Mouse (Mus musculus) inflammation-experienced regulatory T-cells, adult 6 months (primary cell): ENCODE results near the gene Ptprm. TPM values are rescaled to one million over a fixed set of nuclear protein-coding genes. Genes with fewer than 3 reads are reported as not detected.

Source experiments
- ATAC-seq: one replicate; pipeline ENCODE4 v1.8.0; 2017
- polyA plus RNA-seq, 3 experiments: library from polyadenylated mRNA; unstranded; fragments of 100-300 nt; shearing (Covaris generic); gene quantifications; one replicate each; pipeline ENCODE4 v1.2.1; 2017

The Ptprm gene
- polyA plus RNA-seq, 3 experiments from 2014 or later = not detected

DNA sequence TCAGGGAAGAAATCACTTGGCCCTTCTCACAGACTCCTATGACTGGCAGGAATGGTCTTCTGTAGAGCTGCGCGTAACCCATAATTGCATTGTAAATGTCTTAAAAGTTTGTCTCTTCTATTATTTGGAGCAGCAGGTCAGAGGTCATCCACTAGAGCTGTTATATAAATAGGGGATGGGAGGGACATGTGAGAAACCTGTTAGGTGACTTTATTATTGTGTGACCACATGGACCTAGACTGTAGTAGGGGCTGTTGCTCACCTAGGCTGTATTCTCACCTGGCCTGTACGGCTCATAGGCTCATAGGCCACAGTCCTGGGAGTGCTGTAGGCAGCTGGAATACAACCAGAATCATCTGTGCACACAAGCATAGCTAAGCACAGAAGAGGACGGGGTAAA, 645.5 kb downstream of the Ptprm start:
- no peak for ATAC-seq

DNA sequence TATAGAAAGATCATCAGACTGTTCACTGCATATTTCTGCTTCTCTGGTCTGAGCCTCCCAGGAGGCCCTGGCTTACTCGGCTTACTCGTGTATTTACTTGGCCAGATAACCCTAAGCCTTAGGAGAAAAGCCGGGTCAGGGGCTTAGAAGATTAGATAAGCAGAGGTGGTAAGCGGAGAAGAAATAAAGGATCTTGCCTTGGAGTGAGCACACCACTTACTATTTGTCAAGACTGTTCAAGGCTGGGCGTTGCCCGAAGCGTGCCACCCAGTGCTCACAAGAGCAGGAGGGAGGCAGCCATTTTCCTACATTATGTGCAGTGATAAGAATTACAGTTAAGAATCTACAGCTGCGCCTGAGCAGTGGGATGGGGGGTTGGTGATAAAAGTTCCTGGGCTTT, 646.6 kb downstream of the Ptprm start:
- no peak for ATAC-seq

DNA sequence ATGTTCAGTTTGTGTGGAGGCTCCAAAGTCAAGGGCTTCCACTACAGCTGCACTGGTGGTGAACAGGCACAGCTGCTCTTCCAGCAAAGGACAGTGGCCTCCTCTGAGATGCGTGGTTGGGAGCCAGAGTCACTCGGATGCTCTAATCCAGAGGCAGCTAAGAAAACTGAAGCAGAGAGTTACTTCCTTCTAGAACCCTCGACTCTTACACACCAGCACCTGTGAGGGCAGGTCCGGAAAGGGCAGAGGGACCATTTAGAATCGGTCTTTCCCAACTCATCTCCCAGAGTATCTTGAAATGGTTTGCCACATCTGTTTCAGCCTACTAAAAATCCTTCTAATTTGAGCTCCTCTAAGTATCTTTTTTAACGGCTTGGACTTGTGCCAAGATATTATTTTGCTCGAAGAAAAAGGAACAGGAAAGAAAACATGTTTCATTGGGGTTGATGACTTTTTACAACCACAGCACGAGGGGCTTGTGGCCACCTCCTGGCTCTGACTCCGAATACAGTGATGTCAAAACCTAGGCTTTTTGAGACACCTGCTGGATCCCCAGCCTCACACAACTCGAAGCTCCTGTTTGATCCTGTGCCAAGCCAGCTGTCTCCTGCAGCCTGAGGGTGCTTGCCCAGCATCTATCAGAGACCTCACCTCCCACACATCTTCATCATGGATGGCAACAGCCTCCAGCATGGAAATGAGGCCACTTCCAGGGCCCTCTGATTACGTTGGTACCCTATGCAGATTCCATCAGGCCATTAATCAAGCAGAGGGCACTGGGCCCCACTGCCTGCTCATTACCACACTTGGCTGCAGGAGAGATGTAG, 652.7 kb downstream of the Ptprm start:
- no peak for ATAC-seq

DNA sequence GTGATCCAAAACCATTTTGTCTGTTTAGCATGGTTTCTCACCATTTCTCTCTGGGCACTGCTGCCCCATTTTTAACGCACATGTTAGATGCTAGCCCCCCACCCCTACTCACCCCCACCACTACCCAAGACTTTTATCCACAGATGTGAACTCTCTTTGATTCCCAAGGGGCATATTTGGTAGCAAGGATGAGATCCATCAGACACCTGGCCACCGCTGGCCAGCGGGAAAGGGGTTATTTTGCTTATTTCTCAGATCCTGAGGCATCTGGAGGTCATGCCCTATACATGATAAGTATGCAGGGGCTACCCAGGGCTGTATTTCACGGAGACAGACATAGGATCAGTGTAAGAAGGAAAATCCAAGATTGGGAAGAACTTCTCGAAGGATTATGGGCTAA, 654.4 kb downstream of the Ptprm start:
- ATAC-seq = no peak

DNA sequence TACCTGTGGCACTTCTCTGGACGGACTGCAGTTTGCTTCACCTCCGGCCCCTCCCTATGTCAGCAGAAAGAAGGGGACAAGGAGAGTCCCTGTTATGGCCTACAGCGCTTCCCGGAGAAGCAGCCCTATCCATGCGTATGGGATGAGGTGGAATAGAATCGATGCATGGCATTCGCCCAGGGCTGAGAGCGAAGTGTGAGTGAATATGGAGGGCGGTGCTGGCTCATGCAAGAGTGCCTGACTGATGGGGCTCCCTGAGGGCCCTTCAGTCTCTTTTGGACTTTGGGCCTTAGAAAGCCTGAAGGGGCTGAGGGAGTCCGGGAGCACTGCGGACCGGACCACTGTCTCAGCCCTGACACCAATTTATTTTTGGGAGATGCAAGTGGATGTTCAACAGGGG, 656.6 kb downstream of the Ptprm start:
- ATAC-seq = no peak

DNA sequence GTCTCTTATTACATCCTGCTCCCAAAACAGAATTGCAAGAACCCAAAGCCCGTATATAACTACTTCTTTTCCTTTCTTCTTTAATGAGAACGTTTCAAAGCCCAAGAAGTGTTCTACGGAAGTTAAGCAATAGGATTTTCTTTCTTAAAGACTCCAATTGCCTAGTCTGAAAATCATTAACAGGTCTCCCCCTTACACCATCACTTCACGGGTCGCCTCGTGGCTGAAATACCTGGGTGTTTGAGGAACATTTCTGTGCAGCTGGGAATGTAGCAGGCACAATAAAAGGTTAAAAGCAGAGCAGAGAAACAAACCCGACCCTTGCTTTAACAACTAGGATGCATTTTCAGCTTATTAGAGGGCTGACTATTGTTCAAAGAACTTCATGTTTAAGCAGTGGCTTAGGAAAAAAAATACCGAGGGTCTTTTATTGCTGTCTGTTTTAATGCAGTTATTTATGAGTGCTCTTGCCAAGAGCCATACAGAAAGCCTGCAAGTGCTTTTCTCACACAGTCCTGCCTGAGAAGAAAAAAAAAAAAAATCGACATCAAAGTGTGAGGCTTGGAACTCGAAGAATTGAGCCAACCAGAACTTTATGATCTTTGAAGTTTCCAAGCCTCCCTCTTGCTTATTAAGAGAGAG, 657.6 kb downstream of the Ptprm start:
- ATAC-seq = no peak

DNA sequence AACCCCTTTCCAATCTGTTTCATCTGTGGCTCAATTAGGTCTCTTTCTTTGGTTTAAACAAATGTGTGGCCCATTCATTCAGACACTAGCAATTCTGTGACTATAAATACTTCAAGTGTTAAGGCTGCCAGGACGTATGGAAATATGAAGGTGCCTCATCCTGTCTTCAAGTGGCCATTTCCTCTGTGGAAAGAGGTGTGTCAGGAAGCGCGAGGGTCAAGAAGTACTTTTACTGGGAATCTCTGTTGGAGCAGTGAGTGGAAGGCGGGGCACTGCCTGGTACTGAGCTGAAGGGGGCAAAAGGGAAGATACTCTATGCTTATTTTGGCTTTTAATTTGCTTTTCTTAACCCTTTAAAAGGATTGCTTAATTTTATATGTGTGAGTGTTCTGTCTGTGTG, 659.9 kb downstream of the Ptprm start:
- no peak for ATAC-seq

DNA sequence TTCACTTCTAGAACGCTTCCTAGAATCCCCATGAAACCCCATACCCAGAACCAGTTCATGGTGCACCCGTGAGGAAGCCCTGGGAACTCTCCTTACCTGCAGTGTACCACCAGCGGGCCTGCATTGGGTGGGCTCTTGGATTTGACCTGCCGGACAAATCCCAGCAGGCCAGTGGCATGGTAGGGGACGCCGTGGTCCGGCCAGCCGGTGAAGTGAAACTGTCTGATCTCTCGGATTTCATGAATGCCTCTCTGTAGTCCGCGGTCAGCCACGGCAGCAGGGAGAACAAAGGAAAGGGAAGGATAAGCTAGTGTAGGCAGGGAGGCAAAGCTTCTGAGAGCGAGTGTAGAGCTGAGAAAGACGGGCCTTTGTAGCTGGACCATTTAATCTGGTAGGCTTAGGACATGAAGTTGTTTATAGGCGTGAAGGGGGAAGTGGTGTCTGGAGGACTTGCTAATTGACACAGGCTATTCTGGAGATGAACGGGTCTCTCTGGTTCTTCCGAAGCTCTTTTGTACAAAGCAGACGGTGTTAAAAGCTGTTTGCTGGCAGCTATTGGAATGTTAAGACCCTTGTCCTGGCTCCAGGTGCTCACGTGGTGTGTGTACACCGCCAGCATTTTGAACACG, 660.5 kb downstream of the Ptprm start:
- ATAC-seq = no peak

DNA sequence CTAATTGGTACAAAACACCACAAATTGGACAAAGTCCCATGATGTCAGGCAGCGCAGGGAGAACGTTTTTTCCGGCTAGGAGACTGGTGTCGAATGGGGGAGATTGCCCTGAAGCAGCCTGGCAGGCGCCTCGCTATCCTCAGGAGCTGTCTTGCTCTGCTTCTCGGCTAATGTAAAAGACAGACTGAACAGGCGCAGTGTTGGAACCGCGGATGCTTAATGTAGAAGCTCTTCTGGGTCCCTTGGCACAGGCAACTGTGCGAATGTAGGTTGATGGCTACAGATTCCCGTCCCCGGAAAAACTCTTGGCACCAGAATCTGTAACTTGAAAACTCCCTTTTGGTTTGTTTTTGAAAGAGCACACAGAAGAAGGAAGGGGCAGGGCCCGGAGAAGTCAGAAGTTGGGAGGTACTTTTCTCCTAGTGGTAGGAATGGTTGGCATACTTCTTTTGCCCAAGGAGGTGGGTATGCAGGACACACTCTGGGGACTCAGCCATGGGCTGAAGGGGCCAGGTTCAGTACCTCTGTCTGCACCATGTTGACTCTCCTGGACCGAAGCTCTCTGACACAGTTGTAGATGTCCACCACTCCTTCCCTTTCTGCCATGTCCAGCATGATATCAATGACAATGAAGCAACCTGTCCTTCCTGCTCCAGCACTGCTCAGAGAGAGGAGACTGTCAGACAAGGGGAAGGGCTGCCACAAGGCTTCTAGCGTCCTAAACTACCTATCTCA, 661.1 kb downstream of the Ptprm start:
- no peak for ATAC-seq

DNA sequence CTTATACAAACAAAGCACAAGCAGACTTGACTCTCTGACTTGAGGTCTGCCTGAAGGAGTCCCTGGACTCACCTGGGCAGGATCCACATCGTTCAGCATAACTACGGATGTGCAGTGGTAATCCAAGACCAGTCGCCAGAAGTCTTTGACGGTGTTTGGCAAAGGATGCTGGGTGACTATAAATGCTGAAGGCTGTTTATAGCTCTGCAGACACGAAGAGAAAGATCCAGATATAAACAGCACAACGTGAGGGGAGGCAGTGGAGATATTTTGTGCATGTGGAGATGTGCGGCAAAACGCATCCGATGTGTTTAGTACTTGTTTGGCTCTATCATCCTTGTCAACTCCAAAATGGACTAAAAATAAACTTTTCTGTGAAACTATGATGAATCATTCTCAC, 666.1 kb downstream of the Ptprm start:
- no peak for ATAC-seq

DNA sequence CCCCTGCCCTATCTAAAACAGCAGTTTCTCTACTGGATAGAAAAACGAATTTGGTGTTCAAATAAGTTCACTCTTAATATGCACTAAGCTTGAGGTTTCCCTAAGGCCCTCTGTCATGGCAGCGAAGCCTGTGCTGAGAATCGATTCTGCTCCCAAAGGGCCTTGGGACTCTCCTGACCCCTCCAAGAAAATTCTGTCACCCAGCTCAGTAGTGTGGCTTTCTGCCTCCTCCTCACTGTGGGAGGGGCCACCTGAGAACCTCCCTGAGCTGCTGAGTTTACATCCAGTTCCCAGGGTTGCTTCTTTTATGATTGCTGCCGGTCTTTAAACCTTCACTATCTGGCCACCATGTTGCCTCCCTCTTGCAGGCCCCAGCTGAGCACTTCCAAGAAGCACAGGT, 666.7 kb downstream of the Ptprm start:
- ATAC-seq = no peak

DNA sequence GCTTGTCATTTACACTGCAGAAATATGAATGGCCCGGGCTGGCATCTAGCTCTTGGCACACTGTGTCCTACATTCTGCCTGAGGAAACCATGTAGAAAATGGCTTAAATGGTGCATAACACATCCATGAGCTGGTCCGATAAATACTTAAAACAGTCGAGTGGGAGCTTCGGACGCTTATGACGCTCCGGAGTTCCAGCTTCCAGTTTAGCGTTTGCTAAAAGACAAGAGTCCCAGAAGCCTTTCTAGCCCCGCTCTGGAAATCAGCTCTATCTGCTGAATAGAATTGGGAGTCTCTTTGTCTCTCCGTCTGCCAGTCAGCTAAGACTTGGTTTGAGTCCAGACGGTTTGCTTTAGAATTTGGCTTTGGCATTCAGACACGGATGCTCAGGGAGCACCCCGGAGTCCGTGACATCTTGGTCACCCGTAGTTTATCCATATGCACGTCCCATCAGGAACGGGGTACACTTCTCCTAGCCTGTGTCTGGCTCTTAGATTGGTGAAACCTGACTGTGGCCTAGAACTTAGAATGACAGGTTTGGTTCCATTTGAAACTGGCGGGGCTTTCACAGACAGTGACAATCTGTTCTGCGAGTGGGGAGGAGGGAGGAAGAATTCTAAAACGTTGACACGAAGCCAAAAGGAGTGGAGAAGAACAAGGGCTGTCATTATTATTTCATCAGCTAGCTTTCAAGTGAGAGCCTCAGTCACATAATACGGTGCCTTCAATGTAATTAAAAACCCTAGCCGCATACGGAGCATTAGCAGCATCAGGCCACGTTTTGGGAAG, 667.4 kb downstream of the Ptprm start:
- ATAC-seq = no peak

DNA sequence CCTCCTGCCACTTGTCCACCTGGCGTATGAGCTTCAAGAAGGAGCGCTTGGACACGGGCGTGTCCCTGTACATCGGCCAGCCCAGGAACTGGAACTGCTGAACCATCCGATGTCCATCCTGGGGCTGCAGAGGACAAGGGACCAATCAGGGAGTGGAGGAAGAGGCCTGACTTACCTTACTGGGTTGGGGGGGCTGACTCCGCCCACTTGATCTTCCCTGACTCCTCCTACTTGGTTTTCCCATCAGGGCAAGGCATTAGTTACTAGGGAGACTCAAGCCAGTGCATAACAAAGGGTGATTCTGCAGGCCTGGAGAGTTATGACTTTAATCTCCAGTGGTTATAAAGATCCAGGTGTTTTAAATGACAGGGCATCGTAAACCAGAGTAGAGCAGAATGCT, 670.8 kb downstream of the Ptprm start:
- no peak for ATAC-seq

DNA sequence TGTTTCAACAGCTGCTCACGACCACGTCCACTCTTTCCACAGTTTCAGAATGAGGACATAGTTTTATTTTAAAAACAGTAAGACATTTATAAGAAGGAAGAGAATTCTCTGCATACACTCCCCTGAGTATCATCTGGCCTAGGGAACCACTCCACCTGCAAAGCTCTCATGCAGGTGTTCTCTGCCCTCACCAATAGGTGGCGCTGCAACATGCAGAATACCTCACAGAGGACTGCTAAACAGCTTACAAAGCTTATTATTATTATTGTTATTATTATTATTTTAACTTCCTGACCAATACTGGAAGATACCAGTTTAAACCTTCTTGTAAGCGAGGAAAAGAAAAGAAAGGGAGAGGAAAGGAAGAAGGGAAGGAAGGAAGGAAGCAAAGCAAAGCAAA, 673.6 kb downstream of the Ptprm start:
- ATAC-seq = no peak

DNA sequence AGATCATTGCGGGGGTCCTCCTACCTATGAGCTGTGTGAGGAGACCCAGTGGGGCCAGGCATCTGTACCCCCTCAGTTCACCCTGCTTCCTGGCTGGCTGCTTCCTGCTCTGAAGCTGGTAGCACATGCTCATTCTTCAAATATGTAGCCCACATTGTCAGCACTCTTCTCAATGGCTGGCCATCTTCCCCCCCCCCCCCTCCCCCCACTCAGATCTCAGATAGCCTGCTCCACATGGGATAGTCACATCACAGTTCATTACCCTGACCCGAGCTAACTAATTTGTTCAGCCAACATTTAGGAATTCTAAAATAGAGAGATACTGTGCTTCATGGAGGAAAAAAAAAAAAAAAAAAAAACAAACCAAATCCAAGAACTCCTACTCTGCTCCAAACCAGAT, 679.6 kb downstream of the Ptprm start:
- no peak for ATAC-seq

DNA sequence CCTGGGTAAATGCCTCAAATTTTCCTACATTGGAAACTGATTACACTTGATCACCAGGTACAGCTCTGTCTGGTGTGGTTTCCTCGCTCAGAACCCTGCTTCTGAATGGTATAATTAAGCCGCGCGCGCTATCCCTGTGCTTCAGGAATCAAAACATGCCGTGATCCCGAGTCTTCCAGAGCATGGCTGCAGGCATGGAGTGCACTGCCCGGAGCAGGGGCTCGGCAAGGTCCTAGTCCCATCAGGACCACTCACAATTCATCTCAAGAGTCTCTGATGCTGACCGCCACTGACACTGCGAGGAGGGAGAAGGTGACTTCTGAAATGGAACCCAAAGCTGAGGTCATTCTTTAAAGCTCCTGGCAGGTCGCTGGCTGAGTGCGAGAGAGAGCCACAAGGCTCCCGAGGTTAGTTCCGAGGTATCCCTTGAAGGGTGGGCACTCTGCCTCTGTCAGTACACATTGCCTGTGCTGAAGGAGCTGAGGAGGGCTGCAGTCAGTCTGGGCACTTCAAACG, 682.5 kb downstream of the Ptprm start:
- no peak for ATAC-seq

DNA sequence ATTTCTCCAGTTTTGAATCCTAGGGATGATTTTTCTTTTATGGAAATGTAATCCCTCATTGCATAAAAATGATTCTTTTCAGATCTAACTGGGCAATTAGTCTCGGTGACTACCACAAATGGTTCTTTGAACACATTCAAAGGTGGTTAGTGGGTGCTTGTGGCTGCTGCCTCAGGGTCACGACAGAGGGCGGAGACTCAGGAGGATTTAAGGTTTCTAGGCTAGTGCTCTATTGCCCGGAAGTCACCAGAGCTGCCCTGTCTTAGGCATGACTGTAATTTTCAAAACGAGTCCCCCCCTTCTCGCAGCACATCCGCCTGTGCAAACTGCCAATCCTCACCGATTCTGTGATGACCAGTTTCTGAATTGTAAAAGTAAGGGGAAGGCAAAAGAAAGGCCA, 683.0 kb downstream of the Ptprm start:
- no peak for ATAC-seq

DNA sequence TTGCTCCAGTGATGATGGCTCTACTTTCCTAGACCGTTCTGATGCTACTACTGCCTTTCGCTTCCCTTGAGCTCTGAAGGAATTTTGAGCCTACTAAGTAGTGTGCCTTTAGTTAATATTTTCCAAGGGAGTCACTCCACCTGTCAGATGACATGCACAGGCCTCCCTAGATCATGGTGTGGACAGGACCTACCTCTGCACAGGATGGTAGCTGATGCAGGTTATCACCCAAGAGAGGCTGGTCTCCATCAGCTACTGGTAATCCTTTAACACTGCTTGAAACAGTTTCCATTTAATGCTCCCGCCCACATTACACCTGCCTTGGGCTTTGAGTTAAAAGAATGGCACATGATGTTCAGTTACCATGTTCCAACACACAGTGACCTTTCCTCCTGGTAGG, 688.5 kb downstream of the Ptprm start:
- no peak for ATAC-seq

DNA sequence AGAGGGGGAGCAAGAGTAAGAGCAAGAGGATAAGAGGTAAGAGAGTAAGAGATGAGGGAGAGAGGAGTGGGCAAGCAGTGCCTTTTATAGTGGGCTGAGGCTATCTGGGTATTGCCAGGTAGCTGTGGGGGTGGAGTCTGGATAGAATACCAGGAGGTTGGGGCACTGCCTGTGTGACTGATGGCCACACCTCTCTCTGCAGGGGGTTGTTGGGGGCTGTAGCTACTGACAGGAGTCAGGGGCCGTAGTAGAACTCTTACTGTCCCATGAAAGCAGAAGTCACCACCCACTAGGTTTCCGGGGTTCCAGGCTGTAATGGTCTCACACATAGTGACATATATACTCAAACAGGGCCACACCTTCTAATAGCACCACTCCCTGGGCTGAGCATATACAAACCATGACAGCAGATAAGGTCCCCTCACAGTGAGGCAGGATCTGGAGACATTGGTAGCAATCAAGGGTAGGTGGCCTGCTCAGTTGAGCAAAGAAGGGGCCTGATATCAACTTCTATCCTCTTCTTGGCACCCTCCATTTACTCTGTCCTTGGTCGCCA, 689.0 kb downstream of the Ptprm start:
- ATAC-seq = no peak

DNA sequence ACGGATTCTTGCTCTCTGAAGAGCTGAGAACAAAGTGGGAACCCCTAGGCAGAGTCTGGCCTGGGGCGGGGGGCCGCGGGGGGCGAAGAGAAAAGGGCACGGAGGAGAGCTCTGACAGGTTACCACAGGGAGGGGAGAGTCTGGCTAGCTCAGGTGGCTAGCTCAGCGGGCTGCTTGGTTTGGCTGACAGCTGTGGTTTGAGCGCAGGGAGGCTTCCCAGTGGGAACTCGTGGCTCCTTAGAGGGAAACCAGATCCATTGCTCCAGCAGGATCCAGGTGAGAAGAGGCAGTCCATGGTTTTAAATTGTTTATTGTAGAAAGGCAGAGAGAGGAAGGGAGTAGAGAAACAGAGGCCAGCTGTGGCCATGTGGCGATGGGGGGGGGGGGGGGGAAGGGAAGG, 689.5 kb downstream of the Ptprm start:
- no peak for ATAC-seq

DNA sequence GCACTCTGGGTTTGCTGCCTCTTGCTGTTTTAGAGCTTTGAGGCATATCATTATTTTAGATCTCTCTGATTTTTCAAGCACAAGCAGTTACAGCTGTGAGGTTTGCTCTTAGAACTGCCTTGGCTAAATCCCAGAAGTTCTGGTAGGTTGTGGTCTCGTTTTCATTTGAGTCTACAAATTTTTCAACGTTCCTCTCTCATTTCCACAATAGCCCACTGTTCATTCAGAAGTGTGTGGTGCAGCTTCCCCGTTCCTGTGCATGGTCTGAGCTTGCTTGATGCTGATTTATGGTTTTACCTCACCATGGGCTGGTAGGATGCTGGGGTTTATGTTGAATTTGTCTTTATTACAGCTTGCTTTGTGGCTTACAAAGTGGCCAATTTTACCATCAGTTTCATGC, 695.0 kb downstream of the Ptprm start:
- ATAC-seq = no peak
